Mouse (Mus musculus) heart, postnatal 0 days (tissue): ENCODE results near the gene Rfng. TPM values are rescaled to one million over a fixed set of nuclear protein-coding genes. Genes with fewer than 3 reads are reported as not detected.

ENCODE experiments used
- ATAC-seq: fragments of 200-750 bp; cut with Nextera tagmentation; 2 replicates; pipeline ENCODE4 v1.8.0; 2017; ENCODE audit warnings: low read depth, moderate number of reproducible peaks, moderate library complexity; ENCODE audit not compliant: insufficient read depth
- DNase-seq: peaks from one replicate; pipeline ENCODE4 v3.0.0-alpha.2; 2016; ENCODE audit warnings: low spot score
- H3K27ac ChIP-seq: fragments of 300-500 bp; sonication (generic); 2 replicates; pipeline ENCODE4 v1.5.1; 2014; ENCODE audit warnings: low read depth, mild to moderate bottlenecking
- H3K27me3 ChIP-seq: fragments of 300-500 bp; sonication (generic); 2 replicates; pipeline ENCODE4 v1.6.1; 2014; ENCODE audit warnings: low read length, mixed read lengths; ENCODE audit not compliant: control insufficient read depth, insufficient read depth
- H3K36me3 ChIP-seq: fragments of 300-500 bp; sonication (generic); replicated peaks from 2 replicates; pipeline ENCODE4 v1.6.1; 2014; ENCODE audit warnings: low read length, mixed read lengths; ENCODE audit not compliant: control insufficient read depth, insufficient read depth
- H3K4me1 ChIP-seq: fragments of 300-500 bp; sonication (generic); 2 replicates; pipeline ENCODE4 v1.6.1; 2014; ENCODE audit warnings: antibody characterized with exemption; ENCODE audit not compliant: control insufficient read depth, insufficient read depth
- H3K4me2 ChIP-seq: fragments of 300-500 bp; sonication (generic); 2 replicates; pipeline ENCODE4 v1.6.1; 2014; ENCODE audit warnings: low read depth, mild to moderate bottlenecking, low read length, moderate library complexity
- H3K4me3 ChIP-seq: fragments of 300-500 bp; sonication (generic); 2 replicates; pipeline ENCODE4 v1.5.1; 2014; ENCODE audit warnings: low read depth, low read length
- H3K9ac ChIP-seq: fragments of 300-500 bp; sonication (generic); replicated peaks from 2 replicates; pipeline ENCODE4 v1.6.1; 2014; ENCODE audit warnings: low read depth, low read length, mixed read lengths
- H3K9me3 ChIP-seq: fragments of 300-500 bp; sonication (generic); replicated peaks from 2 replicates; pipeline ENCODE4 v1.6.1; 2016; ENCODE audit warnings: low read length; ENCODE audit not compliant: control insufficient read depth
- CTCF ChIP-seq: IDR thresholded peaks from 2 replicates; pipeline ENCODE4 v1.5.1; 2016; ENCODE audit warnings: antibody characterized with exemption, control low read depth, low read depth
- EP300 ChIP-seq: IDR thresholded peaks from 2 replicates; pipeline ENCODE4 v1.6.1; 2016; ENCODE audit warnings: antibody characterized with exemption, low read depth
- WGBS: fragments of 180-500 bp; shearing (Covaris S2); extraction: QIAGEN DNeasy Blood & Tissue Kit; methylation state at CpG from one replicate; pipeline ENCODE4 v1.1.7; 2014; 5-methylcytosine and 5-hydroxymethylcytosine counted together
- polyA plus RNA-seq: library from polyadenylated mRNA; unstranded; fragments of >200 nt; fragmentation: Nextera tagmentation; extraction: Ambion mirVana; gene quantifications from 2 replicates; pipeline ENCODE4 v1.2.1, GENCODE M21; 2015
- total RNA-seq: library from RNA; depleted of rRNA; stranded (reverse); fragments of >200 nt; gene quantifications from 2 replicates; pipeline ENCODE4 v1.2.3, GENCODE M21; 2014; ENCODE audit warnings: low replicate concordance

The Rfng gene
- total and polyA plus RNA-seq, 2 experiments from 2014 or later = 14.5 to 15.3 TPM

- Histone ChIP-seq H3K9ac (no peak overlapping the region), H3K27ac (no peak overlapping the region), H3K4me2 (no peak overlapping the region), H3K4me1 (no peaks in the 10 kb centered on the region), H3K27me3 (0 out of 2 replicates have a peak, but pooled peaks cover 3% of the 10 kb centered on the region), H3K36me3 (no peaks in the 10 kb centered on the region), H3K4me3 (no peak overlapping the region), H3K9me3 (no peaks in the 10 kb centered on the region)
- WGBS = 81% methylated on average over 4 of the region's 4 CpGs
- no peak for DNase-seq
- TF ChIP-seq EP300 (no peak), CTCF (no peak)
- no peak for ATAC-seq
Observed at GRCm38 (mm10) chr11:120747974-120748373, 36.0 kb downstream of the Rfng start.

GRCm38 (mm10) chr11:120744121-120744701 is 39.8 kb downstream of the Rfng start:
- WGBS = 66% methylated on average over 7 of the region's 7 CpGs
- Histone ChIP-seq H3K4me1 (no peaks in the 10 kb centered on the region), H3K4me2 (no peak overlapping the region), H3K4me3 (no peak overlapping the region), H3K27me3 (0 out of 2 replicates have a peak, but pooled peaks cover 3% of the 10 kb centered on the region), H3K9ac (no peak overlapping the region), H3K36me3 (no peaks in the 10 kb centered on the region), H3K9me3 (no peaks in the 10 kb centered on the region), H3K27ac (no peak overlapping the region)
- ATAC-seq = no peak
- DNase-seq = no peak
- TF ChIP-seq EP300 = no peak
- TF ChIP-seq CTCF = no peak

- H3K27ac ChIP-seq = no peak overlapping the region
- H3K9ac ChIP-seq = no peak overlapping the region
- DNase-seq = no peak
- 85% methylated on average over 5 of the region's 5 CpGs for WGBS
- no peak for ATAC-seq
- no peaks in the 10 kb centered on the region for H3K9me3 ChIP-seq
- TF ChIP-seq EP300 (no peak), CTCF (no peak)
- no peak overlapping the region for H3K4me2 ChIP-seq
- 0 out of 2 replicates have a peak, but pooled peaks cover 3% of the 10 kb centered on the region for H3K27me3 ChIP-seq
- no peaks in the 10 kb centered on the region for H3K4me1 ChIP-seq
- H3K4me3 ChIP-seq = no peak overlapping the region
- no peaks in the 10 kb centered on the region for H3K36me3 ChIP-seq
Observed at GRCm38 (mm10) chr11:120740981-120741380, 43.0 kb downstream of the Rfng start.

GRCm38 (mm10) chr11:120736424-120736823 is 47.6 kb downstream of the Rfng start:
- no peak for TF ChIP-seq CTCF
- no peak for TF ChIP-seq EP300
- DNase-seq (no peak), ATAC-seq (no peak)
- 57% methylated on average over 6 of the region's 6 CpGs for WGBS
- H3K36me3 ChIP-seq = no peaks in the 10 kb centered on the region
- no peak overlapping the region for H3K4me2 ChIP-seq
- no peaks in the 10 kb centered on the region for H3K27me3 ChIP-seq
- H3K4me3 ChIP-seq = no peak overlapping the region
- H3K9me3 ChIP-seq = no peaks in the 10 kb centered on the region
- no peak overlapping the region for H3K27ac ChIP-seq
- H3K9ac ChIP-seq = no peak overlapping the region
- 0 out of 2 replicates have a peak, but pooled peaks cover 2% of the 10 kb centered on the region for H3K4me1 ChIP-seq

- Histone ChIP-seq H3K4me3 (no peak overlapping the region), H3K9me3 (no peaks in the 10 kb centered on the region), H3K9ac (no peak overlapping the region), H3K4me1 (0 out of 2 replicates have a peak, but pooled peaks cover 2% of the 10 kb centered on the region), H3K4me2 (no peak overlapping the region), H3K27me3 (no peaks in the 10 kb centered on the region; the same call in 1 of the 2 replicates), H3K36me3 (no peaks in the 10 kb centered on the region), H3K27ac (no peak overlapping the region)
- WGBS = 39% methylated on average over 6 of the region's 6 CpGs
- TF ChIP-seq EP300 (no peak), CTCF (no peak)
- DNase-seq (no peak), ATAC-seq (no peak)
Observed at GRCm38 (mm10) chr11:120733521-120733920, 50.5 kb downstream of the Rfng start.
